Mouse (Mus musculus): ENCODE results near the gene Adgrb2. TPM values are rescaled to one million over a fixed set of nuclear protein-coding genes. Genes with fewer than 3 reads are reported as not detected.

Gene Adgrb2
- total RNA-seq, 2 experiments from 2014 or later = 235 to 263 TPM

DNA sequence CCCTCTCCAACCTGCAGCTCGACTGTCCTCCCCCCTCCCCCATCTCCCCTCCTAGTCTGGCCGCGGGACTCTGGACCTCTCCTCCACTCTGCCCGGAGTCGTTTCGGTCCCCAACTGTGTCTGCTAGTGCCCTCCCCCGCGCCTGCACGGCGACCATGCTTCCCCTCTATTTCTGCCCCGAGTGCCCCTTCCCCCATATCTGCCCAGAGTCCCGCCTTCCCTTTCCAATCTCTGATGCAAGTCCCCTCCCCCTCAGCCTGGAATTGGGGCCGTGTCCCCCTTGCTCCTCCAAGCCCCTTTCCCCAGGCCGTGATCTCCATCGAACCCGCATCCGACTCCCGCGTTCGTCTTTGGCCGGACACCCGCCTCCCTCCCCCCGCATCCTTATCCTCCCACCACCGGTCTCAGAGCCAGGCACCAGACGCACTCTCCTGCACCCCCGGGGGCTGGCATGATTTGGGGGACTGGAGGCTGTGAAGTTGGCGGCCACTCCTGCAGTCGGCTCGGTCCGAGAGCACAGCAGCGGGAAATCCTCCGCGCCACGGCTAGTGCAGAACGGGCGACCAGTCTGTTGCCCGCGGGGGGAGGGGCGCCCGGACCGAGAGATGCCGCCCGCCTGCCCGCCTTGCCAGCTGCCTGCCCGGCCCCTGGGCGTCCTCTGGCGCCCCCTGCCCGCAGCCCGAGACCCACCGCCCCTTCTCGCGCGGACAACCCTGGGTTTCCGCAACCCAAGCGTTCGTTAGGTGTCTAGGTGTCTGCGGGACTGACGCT lies 1.2 kb downstream of the Adgrb2 start:
- peak; percentile 97 for DNase-seq
- intact Hi-C loops (cut with DNase I) = no loop called here

DNA sequence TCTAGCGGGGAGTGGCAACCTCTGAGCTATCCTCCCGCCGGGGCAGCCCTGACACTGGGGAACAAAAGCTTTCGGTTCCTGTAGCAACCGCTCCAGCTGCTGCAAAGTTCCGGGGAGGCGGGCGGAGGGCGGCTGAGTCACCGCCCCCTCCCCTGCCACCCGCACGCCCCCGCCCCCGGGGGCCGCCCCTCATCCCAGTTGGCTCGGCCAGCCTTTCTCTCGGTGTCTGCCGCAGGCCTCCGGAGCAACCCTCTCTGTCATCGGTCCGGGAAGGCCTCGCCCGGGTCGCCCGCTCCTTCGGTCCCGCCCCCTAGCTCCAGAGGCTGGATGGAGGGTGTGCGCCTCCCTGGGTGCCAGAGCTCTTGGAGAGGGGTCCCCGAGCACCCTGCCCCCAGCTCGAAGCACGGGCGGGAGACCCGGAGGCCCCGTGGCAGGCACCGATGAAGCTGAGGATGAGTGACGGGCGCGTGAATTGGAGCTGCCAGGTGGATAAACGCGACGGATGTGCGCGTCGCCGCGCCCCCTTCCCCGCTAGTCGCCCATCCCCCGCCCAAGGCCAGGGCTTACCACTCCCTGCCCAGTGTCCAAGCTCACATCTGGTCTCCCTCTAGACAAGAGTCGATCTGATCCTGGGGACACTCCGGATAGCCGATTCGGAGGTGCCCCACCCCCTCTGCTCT lies 3.3 kb downstream of the Adgrb2 start:
- intact Hi-C loops (cut with DNase I) = no loop called here
- peak; percentile 66 for DNase-seq

DNA sequence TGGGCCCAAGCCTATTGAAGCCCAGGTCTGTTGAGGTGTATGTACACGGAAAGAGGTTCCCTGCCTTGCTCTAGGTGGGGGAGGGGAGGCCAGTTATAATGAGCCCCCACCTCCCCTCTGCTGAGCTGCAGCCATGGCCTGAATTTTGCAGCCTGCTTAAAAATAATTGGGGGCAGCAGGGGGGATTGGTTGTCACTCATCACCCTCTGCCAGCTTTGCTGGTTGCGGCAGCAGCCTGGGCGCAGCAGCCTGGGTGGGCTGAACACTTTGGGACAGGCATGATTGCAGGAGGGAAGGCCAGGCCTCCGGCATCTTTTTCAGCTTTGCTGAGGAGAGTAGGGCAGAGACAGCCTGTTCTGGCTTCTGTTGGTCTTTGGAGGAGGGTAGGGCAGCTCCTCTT lies 5.3 kb downstream of the Adgrb2 start:
- intact Hi-C loops (cut with DNase I) = no loop called here
- DNase-seq = no peak

DNA sequence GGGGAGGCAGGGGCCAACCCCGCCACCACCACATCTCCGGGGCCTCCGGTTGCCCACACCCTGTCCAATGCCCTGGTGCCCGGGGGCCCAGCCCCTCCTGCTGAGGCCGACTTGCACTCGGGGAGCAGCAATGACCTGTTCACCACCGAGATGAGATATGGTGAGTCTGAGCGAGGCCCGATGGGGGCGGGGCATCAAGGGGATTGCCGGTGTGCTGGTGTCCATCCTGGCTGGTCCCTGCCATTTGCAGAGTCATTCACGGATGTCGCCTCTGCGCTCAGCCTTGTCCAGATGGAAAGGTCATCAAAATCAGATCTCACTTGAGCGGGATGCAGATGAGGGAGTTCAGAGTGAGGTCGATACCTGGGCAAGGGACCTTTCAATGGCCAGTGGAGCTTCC lies 8.1 kb downstream of the Adgrb2 start:
- intact Hi-C loops (cut with DNase I) = no loop called here
- DNase-seq = no peak

DNA sequence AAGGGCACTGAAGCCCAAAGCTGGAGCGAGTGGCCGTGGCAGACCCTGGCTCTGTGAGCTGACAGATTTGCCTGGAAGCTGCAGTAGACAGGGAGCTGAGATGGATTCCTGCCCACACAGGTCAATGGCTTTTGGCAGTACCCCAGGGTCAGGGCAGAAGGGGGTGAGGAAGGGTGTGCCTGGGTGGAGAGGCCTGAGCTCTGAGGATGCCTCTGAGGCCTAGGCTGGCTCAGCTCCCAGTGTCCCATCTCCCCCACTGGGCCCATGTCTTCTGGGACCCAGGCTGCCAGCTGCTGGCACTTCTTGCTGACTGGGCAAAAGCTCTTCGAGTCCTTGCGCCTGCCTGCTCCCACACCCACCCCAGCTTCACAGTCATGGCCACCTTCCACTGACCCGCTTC lies 8.5 kb downstream of the Adgrb2 start:
- DNase-seq = peak; percentile 73
- intact Hi-C loops (cut with DNase I) = no loop called here

- intact Hi-C loops (cut with DNase I) = no loop called here
- peak; percentile 91 for DNase-seq
These were observed 9.4 kb downstream of the Adgrb2 start for GRCm38 (mm10) chr4:129993944-129994695.

DNA sequence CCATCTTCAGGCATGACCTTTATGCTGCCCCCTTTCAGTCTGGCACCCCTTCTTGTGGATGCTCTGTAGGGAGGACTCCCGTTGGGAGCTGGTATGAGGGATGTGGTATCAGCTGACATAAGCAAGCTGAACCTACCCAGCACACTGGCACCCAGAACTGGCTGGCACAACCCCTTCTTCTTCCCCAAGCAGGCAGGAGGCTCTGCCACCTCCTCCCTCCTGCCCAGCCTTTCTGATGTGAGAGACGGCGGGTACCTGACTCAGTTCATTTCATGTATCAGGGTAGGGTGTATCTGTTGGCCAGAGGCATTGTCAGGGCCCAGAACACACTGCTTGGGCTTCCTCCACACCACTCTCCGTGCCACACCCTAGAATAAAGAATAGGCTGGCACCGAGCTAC lies 10.1 kb downstream of the Adgrb2 start:
- intact Hi-C loops (cut with DNase I) = no loop called here
- no peak for DNase-seq

- intact Hi-C loops (cut with DNase I) = no loop called here
- DNase-seq = no peak
These were observed 10.6 kb downstream of the Adgrb2 start for GRCm38 (mm10) chr4:129995255-129995654.

DNA sequence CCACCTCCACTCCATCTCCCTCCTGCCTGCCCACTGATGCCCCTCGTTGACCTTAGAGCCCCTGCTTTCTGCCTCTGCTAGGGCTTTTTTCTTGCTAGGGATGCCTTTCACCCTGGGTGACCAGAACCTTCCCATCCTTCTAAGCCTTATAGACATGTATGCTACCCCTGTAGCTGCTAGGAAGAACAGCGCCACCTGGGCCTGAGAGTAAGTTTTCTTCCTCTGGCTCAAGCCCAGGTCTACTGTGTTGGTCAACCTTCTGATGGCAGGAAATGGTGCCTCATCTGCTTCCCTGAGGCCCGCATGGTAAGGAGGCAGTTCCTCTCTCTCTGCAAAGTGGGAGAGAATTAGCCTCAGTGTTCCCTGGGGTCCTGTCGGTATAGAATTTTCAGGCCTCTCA lies 11.3 kb downstream of the Adgrb2 start:
- intact Hi-C loops (cut with DNase I) = no loop called here
- no peak for DNase-seq

GRCm38 (mm10) chr4:129998124-129998523 lies 13.5 kb downstream of the Adgrb2 start:
- no peak for DNase-seq
- intact Hi-C loops (cut with DNase I) = no loop called here

DNA sequence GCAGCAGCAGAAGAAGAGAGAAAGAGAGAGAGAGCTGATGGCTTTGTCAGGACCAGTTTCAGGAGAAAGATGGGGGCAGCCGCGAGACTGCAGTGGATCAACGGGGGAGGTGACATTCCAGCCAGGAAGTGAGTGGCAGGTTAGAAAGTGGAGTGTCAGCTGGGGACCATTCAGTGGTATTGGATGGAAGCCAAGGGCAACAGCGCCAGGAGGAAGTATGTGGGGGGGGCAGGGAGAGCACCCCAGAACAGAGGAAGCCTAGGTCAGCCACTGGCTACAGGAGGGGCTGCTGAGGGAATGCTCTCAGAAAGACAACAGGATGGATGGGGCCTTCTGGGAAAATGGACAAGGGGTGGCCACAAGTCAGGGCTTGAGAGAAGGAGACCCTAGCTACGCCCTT lies 17.0 kb downstream of the Adgrb2 start:
- intact Hi-C loops (cut with DNase I) = no loop called here

GRCm38 (mm10) chr4:130002157-130002556 lies 17.5 kb downstream of the Adgrb2 start:
- DNase-seq = peak; percentile 71
- intact Hi-C loops (cut with DNase I) = no loop called here

More for the DNA sequence above, 17.0 kb downstream of the Adgrb2 start:
- no peak for DNase-seq

DNA sequence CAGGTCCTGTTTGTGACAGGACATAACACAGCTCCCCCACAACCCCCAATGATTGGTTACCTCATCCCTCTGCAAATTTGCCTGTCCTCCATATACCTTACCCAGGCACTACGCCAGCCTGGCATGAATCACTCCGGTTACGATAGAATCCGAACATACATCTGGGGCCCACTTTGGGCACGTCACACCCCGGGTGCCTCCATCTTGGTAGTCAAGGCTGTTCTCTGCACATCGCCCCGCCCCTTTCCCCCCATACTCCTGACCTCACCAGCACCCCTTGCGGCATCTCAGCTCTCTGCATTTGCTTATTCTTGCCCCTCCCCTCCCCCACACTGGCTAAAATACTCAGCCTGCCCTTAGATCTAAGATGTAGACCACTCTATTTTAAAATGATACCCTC lies 20.9 kb downstream of the Adgrb2 start:
- intact Hi-C loops (cut with DNase I) = no loop called here
- peak; percentile 60 for DNase-seq

- DNase-seq = no peak
- intact Hi-C loops (cut with DNase I) = no loop called here
These were observed 21.9 kb downstream of the Adgrb2 start for GRCm38 (mm10) chr4:130006533-130006932.

DNA sequence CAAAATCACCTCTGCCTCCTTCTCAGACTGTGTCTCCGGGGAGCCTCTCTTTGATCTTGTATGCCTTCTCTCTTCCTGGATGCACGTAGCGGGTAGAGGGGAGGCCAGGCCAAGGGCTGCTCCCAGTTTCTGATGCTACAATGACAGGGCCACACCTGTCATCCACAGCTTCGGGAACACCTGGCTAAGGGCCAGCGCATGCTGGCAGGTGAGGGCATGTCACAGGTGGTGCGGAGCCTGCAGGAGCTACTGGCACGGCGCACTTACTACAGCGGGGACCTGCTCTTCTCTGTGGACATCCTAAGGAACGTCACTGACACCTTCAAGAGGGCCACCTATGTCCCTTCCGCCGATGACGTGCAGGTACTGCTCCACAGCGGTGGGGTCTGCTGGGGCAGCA lies 24.4 kb downstream of the Adgrb2 start:
- intact Hi-C loops (cut with DNase I) = no loop called here
- DNase-seq = no peak

GRCm38 (mm10) chr4:130010723-130011122 lies 26.1 kb downstream of the Adgrb2 start:
- intact Hi-C loops (cut with DNase I) = no loop called here
- DNase-seq = no peak

DNA sequence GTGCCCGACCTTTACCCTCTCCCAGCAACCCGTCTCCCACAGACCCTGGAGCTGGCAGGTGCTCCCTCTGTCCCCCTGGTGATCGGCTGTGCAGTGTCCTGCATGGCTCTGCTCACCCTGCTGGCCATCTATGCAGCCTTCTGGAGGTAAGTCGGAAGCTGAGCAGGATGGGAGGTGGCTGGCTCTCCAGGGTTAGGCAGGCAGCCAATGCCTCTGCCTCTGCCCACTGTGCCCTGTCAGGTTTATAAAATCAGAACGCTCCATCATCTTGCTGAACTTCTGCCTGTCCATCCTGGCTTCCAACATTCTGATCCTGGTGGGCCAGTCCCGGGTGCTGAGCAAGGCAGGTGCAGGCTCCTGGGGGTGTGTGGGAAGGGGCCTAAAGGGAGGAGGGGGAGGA lies 27.6 kb downstream of the Adgrb2 start:
- intact Hi-C loops (cut with DNase I) = no loop called here
- DNase-seq = peak; percentile 49

- intact Hi-C loops (cut with DNase I) = no loop called here
- DNase-seq = no peak
These were observed 28.4 kb downstream of the Adgrb2 start for GRCm38 (mm10) chr4:130013111-130013510.

DNA sequence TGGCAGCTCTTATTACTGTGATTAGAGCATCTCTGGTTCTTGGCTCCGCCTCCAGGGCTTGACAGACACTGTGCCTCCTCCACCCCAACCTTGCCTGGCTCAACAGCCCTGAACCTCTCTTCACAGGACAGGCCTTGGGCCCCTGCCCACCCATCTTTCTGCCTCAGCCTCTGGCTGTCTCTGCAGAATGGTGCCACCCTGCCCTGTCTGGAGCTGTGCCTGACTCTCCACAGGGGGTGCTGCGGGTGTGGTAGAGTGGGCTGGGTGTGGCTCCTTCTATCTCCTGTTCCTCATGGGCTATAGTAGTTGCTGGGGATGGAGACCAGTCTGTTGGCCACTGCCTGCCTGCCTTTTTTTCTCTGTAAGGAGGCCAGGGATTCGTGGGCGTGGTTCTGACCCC lies 31.3 kb downstream of the Adgrb2 start:
- intact Hi-C loops (cut with DNase I) = no loop called here
- peak; percentile 52 for DNase-seq

DNA sequence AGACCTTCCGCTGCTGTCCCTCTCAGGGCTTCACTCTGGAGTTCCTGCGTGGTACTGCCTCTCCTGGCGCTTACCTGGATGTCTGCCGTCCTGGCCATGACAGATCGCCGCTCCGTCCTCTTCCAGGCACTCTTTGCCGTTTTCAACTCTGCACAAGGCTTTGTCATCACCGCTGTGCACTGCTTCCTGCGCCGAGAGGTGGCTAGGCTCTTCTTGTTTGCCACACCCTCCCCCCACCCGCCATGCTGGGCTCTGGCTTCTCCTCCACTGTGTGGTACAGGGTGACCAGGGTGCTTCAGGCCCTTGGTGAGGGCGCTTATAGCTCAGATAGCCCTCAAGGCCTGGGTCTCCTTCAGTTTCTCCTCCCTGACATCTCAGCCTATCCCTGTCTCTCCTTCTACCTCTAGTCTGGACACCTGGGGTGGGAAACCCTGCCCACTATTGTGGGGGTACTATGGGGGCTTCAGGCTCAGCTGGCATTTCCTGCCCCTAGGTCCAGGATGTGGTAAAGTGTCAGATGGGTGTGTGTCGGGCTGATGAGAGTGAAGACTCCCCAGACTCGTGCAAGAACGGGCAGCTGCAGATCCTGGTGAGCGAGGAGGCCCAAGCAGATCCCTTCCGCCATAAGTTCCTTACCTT lies 32.5 kb downstream of the Adgrb2 start:
- intact Hi-C loops (cut with DNase I) = no loop called here
- DNase-seq = no peak

GRCm38 (mm10) chr4:130022952-130023351 lies 38.3 kb downstream of the Adgrb2 start:
- intact Hi-C loops (cut with DNase I) = no loop called here
- no peak for DNase-seq

Measured in left cerebral cortex, postnatal 4 days (tissue).